Mouse (Mus musculus) forebrain, embryonic 14.5 days (tissue): ENCODE measurements at regions not wholly inside any gene's neighbourhood (a gene's known extent, or its start where the extent isn't known, plus 50 kb on each side); places are given as distances from the start of the nearest gene placed in this dataset.

Source experiments
- ATAC-seq: fragments of 200-750 bp; cut with Nextera tagmentation; 2 replicates; pipeline ENCODE4 v1.8.0; 2017; ENCODE audit warnings: mild to moderate bottlenecking, moderate library complexity
- DNase-seq: peaks from one replicate; pipeline ENCODE4 v3.0.0-alpha.2; 2015; ENCODE audit warnings: low spot score
- H3K27ac ChIP-seq: fragments of 300-500 bp; sonication (generic); 2 replicates; pipeline ENCODE4 v1.5.1; 2014; ENCODE audit warnings: low read depth, mild to moderate bottlenecking, control low read depth, low read length, moderate library complexity
- H3K27me3 ChIP-seq: fragments of 300-500 bp; sonication (generic); replicated peaks from 2 replicates; pipeline ENCODE4 v1.6.1; 2014; ENCODE audit warnings: low read length, control low read depth, mixed read lengths; ENCODE audit not compliant: control insufficient read depth, insufficient read depth
- H3K36me3 ChIP-seq: fragments of 300-500 bp; sonication (generic); 2 replicates; pipeline ENCODE4 v1.6.1; 2014; ENCODE audit warnings: low read length, control low read depth; ENCODE audit not compliant: control insufficient read depth, insufficient read depth
- H3K4me1 ChIP-seq: fragments of 300-500 bp; sonication (generic); 2 replicates; pipeline ENCODE4 v1.6.1; 2014; ENCODE audit warnings: antibody characterized with exemption, low read length, control low read depth; ENCODE audit not compliant: control insufficient read depth, insufficient read depth
- H3K4me2 ChIP-seq: fragments of 300-500 bp; sonication (generic); 2 replicates; pipeline ENCODE4 v1.6.1; 2014; ENCODE audit warnings: mild to moderate bottlenecking, control low read depth, low read length
- H3K4me3 ChIP-seq: fragments of 300-500 bp; sonication (generic); 2 replicates; pipeline ENCODE4 v1.5.1; 2014; ENCODE audit warnings: low read depth, low read length, control low read depth
- H3K9ac ChIP-seq: fragments of 300-500 bp; sonication (generic); 2 replicates; pipeline ENCODE4 v1.6.1; 2014; ENCODE audit warnings: mild to moderate bottlenecking, low read length, control low read depth, moderate library complexity
- H3K9me3 ChIP-seq: fragments of 300-500 bp; sonication (generic); replicated peaks from 2 replicates; pipeline ENCODE4 v1.6.1; 2016; ENCODE audit warnings: low read length, control low read depth, mixed read lengths; ENCODE audit not compliant: control insufficient read depth
- WGBS: fragments of 180-500 bp; shearing (Covaris S2); extraction: QIAGEN DNeasy Blood & Tissue Kit; methylation state at CpG from one replicate; pipeline ENCODE4 v1.1.7; 2014; 5-methylcytosine and 5-hydroxymethylcytosine counted together

DNA sequence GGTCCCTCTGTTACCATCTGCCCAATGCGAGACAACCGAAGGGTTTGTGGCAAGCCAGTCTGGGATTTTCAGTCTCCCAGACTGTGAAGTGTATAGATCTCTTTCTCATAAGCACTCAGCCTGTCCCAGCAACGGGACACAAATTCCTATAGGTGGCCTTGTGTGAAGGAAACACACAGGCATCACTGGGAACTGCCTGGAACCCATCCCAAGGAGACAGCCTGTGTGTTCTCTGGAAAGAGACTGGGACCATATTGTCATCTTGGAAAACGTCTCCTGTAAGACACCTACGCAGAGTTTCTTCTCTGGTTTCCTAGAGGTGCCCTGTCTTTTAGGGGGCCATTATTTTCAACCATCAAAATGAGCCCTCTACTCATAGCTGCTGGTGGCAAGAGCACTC is 66.9 kb upstream of the Msx2 start:
- H3K27me3 ChIP-seq: no peaks in the 10 kb centered on the region

DNA sequence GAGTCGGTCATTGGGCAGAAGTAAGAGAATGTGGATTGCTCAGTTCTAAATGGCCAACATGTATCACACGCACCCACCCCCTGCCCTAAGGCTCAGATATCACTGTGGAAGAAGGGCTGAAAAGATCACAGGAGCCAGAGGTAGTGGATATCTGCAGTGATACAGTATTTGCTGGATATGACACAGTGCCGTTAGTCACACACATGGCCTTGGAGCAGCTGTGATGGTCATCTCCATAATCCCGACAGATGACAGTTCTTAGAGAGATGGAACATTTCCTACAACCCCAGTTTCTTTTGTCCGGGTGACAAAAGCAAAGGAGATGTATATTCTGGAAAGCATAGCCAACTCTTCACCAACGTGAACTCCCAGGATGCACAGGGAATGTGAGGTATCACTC is 65.1 kb upstream of the Msx2 start:
- Histone ChIP-seq H3K9ac (no peak overlapping the region), H3K27ac (no peak overlapping the region), H3K27me3 (no peaks in the 10 kb centered on the region), H3K36me3 (no peaks in the 10 kb centered on the region), H3K4me3 (no peak overlapping the region), H3K9me3 (no peaks in the 10 kb centered on the region), H3K4me2 (no peak overlapping the region), H3K4me1 (no peaks in the 10 kb centered on the region)
- WGBS: 94% methylated on average over 6 of the region's 6 CpGs
- no peak for ATAC-seq
- no peak for DNase-seq

More for the DNA sequence above, 66.9 kb upstream of the Msx2 start:
- Histone ChIP-seq H3K9me3 (no peaks in the 10 kb centered on the region), H3K4me2 (no peak overlapping the region), H3K27ac (no peak overlapping the region), H3K4me1 (no peaks in the 10 kb centered on the region), H3K36me3 (no peaks in the 10 kb centered on the region), H3K4me3 (no peak overlapping the region), H3K9ac (no peak overlapping the region)
- DNase-seq (no peak), ATAC-seq (no peak)
- WGBS: 89% methylated on average over 5 of the region's 5 CpGs

GRCm38 (mm10) chr13:53535781-53536425 is 63.0 kb upstream of the Msx2 start:
- Histone ChIP-seq H3K27me3 (no peaks in the 10 kb centered on the region), H3K27ac (no peak overlapping the region), H3K4me3 (no peak overlapping the region), H3K36me3 (no peaks in the 10 kb centered on the region), H3K4me1 (no peaks in the 10 kb centered on the region; the same call in 1 of the 2 replicates), H3K9me3 (no peaks in the 10 kb centered on the region), H3K4me2 (no peak overlapping the region), H3K9ac (no peak overlapping the region)
- DNase-seq: peak; percentile 83
- WGBS: 11% methylated on average over 10 of the region's 10 CpGs
- ATAC-seq: peak; percentile 79

GRCm38 (mm10) chr13:53533738-53534137 is 60.9 kb upstream of the Msx2 start:
- no peaks in the 10 kb centered on the region for H3K36me3 ChIP-seq
- H3K27me3 ChIP-seq: peaks cover 3% of the 10 kb centered on the region; the same call in 1 of the 2 replicates
- ATAC-seq (0 out of 2 replicates have a peak, but pooled peaks have one; percentile 32), DNase-seq (peak; percentile 42)
- H3K9me3 ChIP-seq: no peaks in the 10 kb centered on the region
- H3K4me2 ChIP-seq: no peak overlapping the region
- no peak overlapping the region for H3K27ac ChIP-seq
- no peaks in the 10 kb centered on the region; the same call in 1 of the 2 replicates for H3K4me1 ChIP-seq
- WGBS: 31% methylated on average over 8 of the region's 8 CpGs
- H3K9ac ChIP-seq: no peak overlapping the region
- no peak overlapping the region for H3K4me3 ChIP-seq

DNA sequence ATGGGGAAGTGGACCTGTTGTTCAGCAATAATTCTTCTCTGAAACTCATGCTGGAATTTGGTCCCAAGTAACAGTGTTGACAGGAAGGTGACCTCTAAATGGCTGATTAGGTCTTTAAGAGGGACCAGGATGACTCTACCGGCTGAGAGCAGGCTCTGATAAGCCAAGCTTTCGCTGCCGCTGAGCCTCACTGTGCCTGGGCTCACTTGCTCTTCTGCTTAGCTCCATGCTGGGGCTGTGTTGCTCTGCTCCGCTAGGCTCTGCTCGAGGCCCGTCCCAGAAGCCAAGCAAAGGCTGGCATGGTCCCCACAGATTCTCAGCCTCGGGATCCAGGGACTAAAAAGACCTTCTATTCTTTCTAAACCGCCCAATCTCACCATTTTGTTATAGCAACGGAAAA is 54.0 kb upstream of the Msx2 start:
- DNase-seq: no peak
- no peaks in the 10 kb centered on the region for H3K36me3 ChIP-seq
- ATAC-seq: no peak
- WGBS: 87% methylated on average over 9 of the region's 9 CpGs
- no peak overlapping the region for H3K4me2 ChIP-seq
- H3K4me3 ChIP-seq: no peak overlapping the region
- H3K27me3 ChIP-seq: peaks cover 3% of the 10 kb centered on the region; the same call in 1 of the 2 replicates
- peaks cover 6% of the 10 kb centered on the region for H3K4me1 ChIP-seq
- no peak overlapping the region for H3K9ac ChIP-seq
- H3K9me3 ChIP-seq: no peaks in the 10 kb centered on the region
- no peak overlapping the region for H3K27ac ChIP-seq

GRCm38 (mm10) chr13:53522807-53523206 is 49.9 kb upstream of the Msx2 start:
- H3K36me3 ChIP-seq: no peaks in the 10 kb centered on the region
- whole genome bisulfite sequencing: 16% methylated on average over 5 of the region's 5 CpGs
- no peak overlapping the region for H3K9ac ChIP-seq
- peaks cover 25% of the 10 kb centered on the region for H3K4me1 ChIP-seq
- no peak overlapping the region for H3K27ac ChIP-seq
- H3K4me3 ChIP-seq: no peak overlapping the region
- ATAC-seq (no peak), DNase-seq (peak; percentile 59)
- H3K4me2 ChIP-seq: no peak overlapping the region
- H3K27me3 ChIP-seq: no peaks in the 10 kb centered on the region
- H3K9me3 ChIP-seq: no peaks in the 10 kb centered on the region
